Mouse (Mus musculus) brain, embryonic 14.5 days (tissue): ENCODE results near the gene Snx17.

Source experiments
- CTCF ChIP-seq: fragments of 200-500 bp; IDR thresholded peaks from 2 replicates; pipeline ENCODE4 v1.5.1; 2012; ENCODE audit warnings: inconsistent platforms, mild to moderate bottlenecking, moderate library complexity, borderline replicate concordance; ENCODE audit not compliant: insufficient read depth, insufficient read length; ENCODE audit errors: extremely low read depth
- POLR2A ChIP-seq: fragments of 200-500 bp; IDR thresholded peaks from 2 replicates; pipeline ENCODE4 v1.6.1; 2012; ENCODE audit warnings: mild to moderate bottlenecking, inconsistent platforms, borderline replicate concordance; ENCODE audit not compliant: poor library complexity, insufficient read depth, insufficient read length, severe bottlenecking; ENCODE audit errors: extremely low read depth

DNA sequence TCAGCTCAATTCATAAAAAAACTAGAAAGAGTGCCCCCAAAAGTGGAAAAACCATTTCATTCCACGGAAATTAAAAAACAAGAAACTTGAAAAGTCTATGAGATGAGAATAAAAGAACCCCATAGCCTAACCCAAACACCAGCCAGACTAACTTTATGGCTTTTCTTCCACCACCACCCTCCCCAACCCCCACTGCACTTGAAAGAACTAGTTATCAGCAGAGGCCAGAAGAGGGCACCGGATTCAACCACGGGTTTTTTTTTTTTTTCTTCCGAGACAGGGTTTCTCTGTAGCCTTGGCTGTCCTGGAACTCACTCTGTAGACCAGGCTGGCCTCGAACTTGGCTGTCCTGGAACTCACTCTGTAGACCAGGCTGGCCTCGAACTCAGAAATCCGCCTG is 25.3 kb downstream of the Snx17 start:
- TF ChIP-seq CTCF (no peak), POLR2A (no peak)
